Mouse (Mus musculus) left cerebral cortex, postnatal 10 days (tissue): ENCODE measurements around the gene Flii. TPM values are rescaled to one million over a fixed set of nuclear protein-coding genes. Genes with fewer than 3 reads are reported as not detected.

Experiments
- DNase-seq, 2 experiments: peaks; one replicate each; pipeline ENCODE4 v3.0.0; 2021 to 2022; ENCODE audit warnings: low spot score in 2 of 2, mixed read lengths in 1 of 2; ENCODE audit errors: extremely low spot score in 1 of 2
- intact Hi-C: fragments of 180-260 bp; cut with DNase I; formaldehyde crosslinking; loops from one replicate; pipeline ENCODE4 v1.15.1; 2025
- total RNA-seq, 2 experiments: library from RNA; stranded (reverse); gene quantifications; 2 replicates each; pipeline ENCODE4 v1.2.3; 2021

The Flii gene
- total RNA-seq, 2 experiments from 2014 or later: 48.5 to 59.6 TPM

- intact Hi-C loops: no loop called here
- peak; percentile 95 to 97 for DNase-seq
Observed at GRCm38 (mm10) chr11:60728260-60728761, 1.2 kb upstream of the Flii start, which contains the start of gene Mief2. Mief2 (plus strand) TSS chr11:60728398.

DNA sequence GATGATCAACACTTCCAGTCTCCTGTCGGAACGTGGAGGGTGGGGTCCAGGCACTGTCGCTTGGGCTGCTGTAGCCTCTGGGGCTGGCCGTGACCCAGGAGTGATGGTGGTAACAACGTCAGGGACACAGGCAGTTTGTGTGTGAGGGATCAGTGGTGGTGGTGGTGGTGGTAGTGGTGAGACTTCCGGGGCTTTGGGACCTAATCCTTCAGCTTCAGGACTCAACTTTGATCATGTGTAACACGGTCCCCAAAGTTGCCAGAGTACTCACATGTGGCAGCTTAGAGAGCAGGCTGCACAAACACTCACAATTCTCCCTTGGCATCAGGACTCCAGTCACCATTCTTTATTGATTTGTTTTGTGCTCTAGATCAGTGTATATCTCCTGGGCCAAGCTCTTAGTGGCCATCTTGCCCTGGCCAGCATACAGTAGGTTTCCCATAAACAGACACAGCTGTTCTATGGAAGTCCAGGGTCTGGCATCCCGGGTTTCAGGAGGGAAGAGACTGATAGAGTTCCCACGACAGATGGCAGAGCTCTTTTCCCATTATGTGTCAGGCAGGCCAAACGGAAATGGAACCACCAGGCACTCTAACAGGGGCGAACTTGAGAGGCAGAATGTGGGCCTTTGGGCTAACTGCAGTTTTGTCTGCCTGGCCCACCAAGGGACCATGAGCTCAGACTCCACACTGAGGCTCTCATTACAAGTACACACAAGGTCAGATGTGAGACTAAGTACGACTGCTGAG lies 503 bp upstream of the Flii start:
- intact Hi-C loops: no loop called here
- DNase-seq: no peak

- no peak for DNase-seq
- intact Hi-C loops: no loop called here
Observed at GRCm38 (mm10) chr11:60719263-60719662, 7.8 kb downstream of the Flii start.

DNA sequence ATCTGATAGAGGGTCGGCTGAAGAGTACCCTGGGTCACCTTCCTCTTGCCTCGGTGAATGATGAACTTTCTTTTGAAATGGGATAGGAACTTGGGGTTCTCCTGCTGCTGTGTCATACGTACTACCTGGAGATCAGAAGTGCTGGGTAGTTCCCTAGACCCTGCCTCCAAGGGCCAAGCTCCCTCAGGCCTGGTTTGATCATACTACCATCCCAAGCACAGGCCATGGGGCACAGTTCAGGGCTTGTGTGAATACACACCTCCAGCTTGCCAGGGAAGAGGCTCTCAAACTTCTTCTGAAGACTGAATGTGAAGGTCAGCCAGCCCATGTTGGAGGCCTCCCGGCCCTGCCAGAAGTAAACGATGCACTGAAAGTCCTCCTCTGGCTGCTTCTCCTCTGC lies 11.2 kb downstream of the Flii start:
- intact Hi-C loops: no loop called here
- no peak for DNase-seq

GRCm38 (mm10) chr11:60712639-60713255 lies 14.3 kb downstream of the Flii start:
- intact Hi-C loops: no loop called here
- DNase-seq: no peak

GRCm38 (mm10) chr11:60712040-60712439 lies 15.0 kb downstream of the Flii start:
- DNase-seq: no peak
- intact Hi-C loops: no loop called here

GRCm38 (mm10) chr11:60711218-60711617 lies 15.8 kb downstream of the Flii start:
- no peak for DNase-seq

DNA sequence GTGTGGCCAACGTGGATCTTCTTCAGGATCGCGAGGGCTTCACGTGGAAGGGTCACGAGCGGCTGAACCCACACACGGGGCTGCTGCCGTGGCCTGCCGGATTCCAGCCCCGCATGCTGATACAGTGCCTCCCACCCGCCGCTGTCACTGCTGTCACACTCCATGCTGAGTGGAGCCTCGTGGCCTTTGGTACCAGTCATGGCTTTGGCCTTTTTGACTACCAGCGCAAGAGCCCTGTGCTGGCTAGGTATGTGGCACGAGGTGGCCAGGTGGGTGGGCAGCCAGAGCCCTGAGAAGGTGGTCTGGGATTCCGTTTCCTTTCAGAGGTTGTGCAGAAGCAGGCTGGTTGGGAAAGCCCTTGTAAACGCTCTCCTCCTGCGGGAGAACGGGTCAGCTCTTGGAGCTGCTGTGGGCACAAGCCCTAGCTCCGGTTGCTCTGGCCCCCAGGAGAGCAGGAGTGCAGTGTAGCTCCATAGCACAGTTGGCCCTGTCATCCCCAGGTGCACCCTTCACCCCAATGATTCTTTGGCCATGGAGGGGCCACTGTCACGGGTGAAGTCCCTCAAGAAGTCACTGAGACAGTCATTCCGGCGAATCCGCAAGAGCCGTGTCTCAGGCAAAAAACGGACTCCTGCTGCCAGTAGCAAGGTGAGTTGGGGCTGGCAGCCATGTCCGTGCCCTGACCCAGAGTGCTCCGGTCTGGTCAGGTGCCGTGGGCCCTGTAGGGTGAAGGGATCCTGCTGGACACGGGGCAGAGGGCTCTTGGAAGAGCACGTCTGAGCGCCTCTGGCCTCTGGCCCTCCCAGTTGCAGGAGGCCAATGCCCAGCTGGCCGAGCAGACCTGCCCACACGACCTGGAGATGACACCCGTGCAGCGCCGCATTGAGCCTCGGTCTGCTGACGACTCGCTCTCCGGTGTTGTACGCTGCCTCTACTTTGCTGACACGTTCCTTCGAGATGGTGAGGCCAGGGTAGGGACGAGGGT lies 17.3 kb downstream of the Flii start:
- intact Hi-C loops: no loop called here
- no peak for DNase-seq

More at GRCm38 (mm10) chr11:60711218-60711617, 15.8 kb downstream of the Flii start:
- intact Hi-C loops: no loop called here

GRCm38 (mm10) chr11:60708631-60709030 lies 18.4 kb downstream of the Flii start:
- DNase-seq: no peak
- intact Hi-C loops: no loop called here

- peak in 1 of 2 experiments; percentile 83 for DNase-seq
- intact Hi-C loops: no loop called here
Observed at GRCm38 (mm10) chr11:60707672-60708071, 19.4 kb downstream of the Flii start.

DNA sequence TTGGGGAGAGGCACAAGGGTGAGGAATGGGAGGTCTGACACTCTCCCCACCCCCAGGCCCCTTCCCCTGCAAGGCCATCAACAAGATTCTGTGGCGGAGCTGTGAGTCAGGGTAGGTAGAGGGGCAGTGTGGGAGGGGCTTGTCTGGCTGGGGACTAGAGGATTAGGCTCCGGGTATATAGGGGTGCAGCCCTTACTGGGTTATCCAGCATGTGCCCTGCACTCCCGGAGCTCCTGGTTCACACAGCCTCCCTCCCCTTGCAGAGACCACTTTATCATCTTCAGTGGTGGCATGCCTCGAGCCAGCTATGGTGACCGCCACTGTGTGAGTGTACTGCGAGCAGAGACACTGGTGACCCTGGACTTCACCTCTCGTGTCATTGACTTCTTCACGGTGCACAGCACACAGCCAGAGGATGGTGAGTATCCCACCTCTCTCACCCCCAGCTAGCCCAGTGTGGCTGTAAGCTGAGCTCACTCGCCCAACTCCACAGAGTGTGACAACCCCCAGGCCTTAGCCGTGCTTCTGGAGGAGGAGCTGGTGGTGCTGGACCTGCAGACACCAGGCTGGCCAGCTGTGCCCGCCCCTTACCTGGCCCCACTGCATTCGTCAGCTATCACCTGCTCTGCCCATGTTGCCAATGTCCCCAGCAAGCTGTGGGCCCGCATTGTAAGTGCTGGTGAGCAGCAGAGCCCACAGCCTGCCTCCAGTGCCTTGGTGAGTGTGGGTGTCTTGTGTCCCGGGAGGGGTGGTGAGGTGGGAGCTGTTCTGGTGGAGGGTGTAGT lies 20.2 kb downstream of the Flii start:
- intact Hi-C loops: no loop called here
- DNase-seq: peak in 1 of 2 experiments; percentile 36

DNA sequence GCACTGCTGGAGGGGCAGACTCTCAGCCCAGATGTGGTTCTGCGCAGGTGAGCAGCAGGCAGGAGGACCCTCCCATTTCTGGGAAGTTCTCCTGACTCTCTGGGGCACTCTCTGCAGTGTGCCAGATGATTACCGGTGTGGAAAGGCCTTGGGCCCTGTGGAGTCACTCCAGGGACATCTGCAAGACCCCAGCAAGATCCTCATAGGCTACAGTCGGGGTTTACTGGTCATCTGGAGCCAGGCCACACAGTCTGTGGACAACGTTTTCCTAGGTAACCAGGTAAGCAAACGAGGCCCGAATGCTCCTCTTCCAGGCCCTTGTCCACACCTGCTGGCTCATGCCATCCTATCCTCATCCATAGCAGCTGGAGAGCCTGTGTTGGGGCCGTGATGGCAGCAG lies 21.0 kb downstream of the Flii start:
- intact Hi-C loops: no loop called here
- peak in 1 of 2 experiments; percentile 19 for DNase-seq

GRCm38 (mm10) chr11:60705255-60705654 lies 21.8 kb downstream of the Flii start:
- peak in 1 of 2 experiments; percentile 21 for DNase-seq
- intact Hi-C loops: no loop called here

DNA sequence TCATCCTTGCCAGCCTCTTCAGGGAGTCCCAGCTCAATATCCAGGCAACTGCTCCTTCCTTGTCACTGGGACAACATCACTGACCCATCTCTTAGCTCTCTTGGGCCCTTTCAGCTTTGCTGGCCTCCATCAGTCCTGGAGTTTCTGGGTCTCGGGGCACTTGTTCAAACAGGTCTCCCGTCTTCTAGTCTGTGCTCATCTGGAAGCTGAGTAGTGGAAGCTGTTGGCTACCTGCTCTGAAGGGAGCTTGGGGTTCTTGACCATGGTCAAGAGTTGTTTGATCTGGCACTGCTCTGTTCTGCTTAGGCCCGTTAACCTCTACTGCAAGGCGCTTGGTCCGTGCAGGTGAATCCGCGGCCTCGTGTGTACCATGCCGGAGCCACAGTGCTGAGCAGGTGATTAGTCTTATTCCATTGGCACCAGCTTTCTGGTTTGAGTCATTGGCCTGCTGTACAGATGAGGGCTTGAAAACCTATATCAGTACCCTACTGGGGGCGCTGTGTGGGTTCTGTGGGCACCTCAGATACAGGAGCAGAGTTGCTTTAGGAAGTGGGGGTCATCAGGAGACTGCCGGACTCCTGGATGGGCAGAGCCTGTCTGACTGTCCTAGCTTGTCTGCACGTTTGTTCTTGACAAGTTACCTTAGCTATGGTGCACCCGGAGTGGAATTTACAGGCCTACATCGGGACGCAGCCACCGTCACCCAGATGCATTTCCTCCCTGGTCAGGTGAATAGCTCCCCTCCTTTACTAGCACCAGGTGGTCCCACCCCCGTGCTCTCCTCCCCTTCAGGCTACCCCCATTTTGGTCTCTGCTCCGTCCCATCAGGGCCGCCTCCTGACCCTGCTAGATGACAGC lies 22.8 kb downstream of the Flii start:
- intact Hi-C loops: no loop called here
- peak in 1 of 2 experiments; percentile 4 for DNase-seq

- intact Hi-C loops: no loop called here
Observed at GRCm38 (mm10) chr11:60703131-60703530, 23.9 kb downstream of the Flii start.

GRCm38 (mm10) chr11:60701611-60702010 lies 25.5 kb downstream of the Flii start:
- peak in 1 of 2 experiments; percentile 1 for DNase-seq
- intact Hi-C loops: no loop called here

More at GRCm38 (mm10) chr11:60703131-60703530, 23.9 kb downstream of the Flii start:
- peak; percentile 48 to 87 for DNase-seq
